Mouse (Mus musculus) forebrain, embryonic 12.5 days (tissue): ENCODE measurements around the gene Fgfr2. TPM values are rescaled to one million over a fixed set of nuclear protein-coding genes. Genes with fewer than 3 reads are reported as not detected.

Source experiments
- ATAC-seq: fragments of 200-750 bp; cut with Nextera tagmentation; 2 replicates; pipeline ENCODE4 v1.8.0; 2017; ENCODE audit warnings: moderate TSS enrichment; ENCODE audit not compliant: low FRiP score
- H3K27ac ChIP-seq: fragments of 300-500 bp; sonication (generic); 2 replicates; pipeline ENCODE4 v1.5.1; 2016; ENCODE audit warnings: mild to moderate bottlenecking
- H3K27me3 ChIP-seq: fragments of 300-500 bp; sonication (generic); 2 replicates; pipeline ENCODE4 v1.6.1; 2016; ENCODE audit warnings: mild to moderate bottlenecking
- H3K36me3 ChIP-seq: fragments of 300-500 bp; sonication (generic); replicated peaks from 2 replicates; pipeline ENCODE4 v1.6.1; 2016; ENCODE audit warnings: mild to moderate bottlenecking
- H3K4me1 ChIP-seq: fragments of 300-500 bp; sonication (generic); 2 replicates; pipeline ENCODE4 v1.6.1; 2016
- H3K4me2 ChIP-seq: fragments of 300-500 bp; sonication (generic); 2 replicates; pipeline ENCODE4 v1.6.1; 2016; ENCODE audit warnings: mild to moderate bottlenecking, moderate library complexity
- H3K4me3 ChIP-seq: fragments of 300-500 bp; sonication (generic); replicated peaks from 2 replicates; pipeline ENCODE4 v1.5.1; 2016; ENCODE audit warnings: mild to moderate bottlenecking
- H3K9ac ChIP-seq: fragments of 300-500 bp; sonication (generic); 2 replicates; pipeline ENCODE4 v1.6.1; 2016; ENCODE audit warnings: mild to moderate bottlenecking
- H3K9me3 ChIP-seq: fragments of 300-500 bp; sonication (generic); 2 replicates; pipeline ENCODE4 v1.6.1; 2016
- WGBS: fragments of 180-500 bp; shearing (Covaris S2); methylation state at CpG from one replicate; pipeline ENCODE4 v1.1.7; 2016; 5-methylcytosine and 5-hydroxymethylcytosine counted together
- polyA plus RNA-seq: library from polyadenylated mRNA; unstranded; fragments of >200 nt; fragmentation: Nextera tagmentation; extraction: Ambion mirVana; gene quantifications from 2 replicates; pipeline ENCODE4 v1.2.1, GENCODE M21; 2016

Gene Fgfr2
- polyA plus RNA-seq, 1 experiment from 2014 or later = 89.6 TPM

DNA sequence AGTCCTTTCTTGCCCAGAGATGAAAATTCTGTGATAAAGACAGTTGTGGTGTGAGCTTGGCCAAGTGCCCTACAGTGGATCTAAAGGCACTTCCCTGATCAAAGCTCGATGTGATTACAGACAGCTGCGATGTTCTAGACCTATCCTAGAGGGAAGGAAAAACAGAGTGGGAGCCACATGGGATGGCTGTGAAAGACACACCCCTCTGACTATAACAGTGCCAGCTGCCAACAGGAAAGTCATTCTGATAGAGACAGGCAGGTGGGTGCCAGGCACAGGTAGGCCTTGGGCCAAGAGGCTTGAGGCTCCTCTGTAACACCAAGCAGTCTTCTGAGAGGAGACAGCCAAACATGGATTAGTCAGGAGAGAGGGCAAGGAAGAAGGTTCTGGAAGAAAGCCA lies 2104.0 kb downstream of the Fgfr2 start:
- H3K4me3 ChIP-seq = no peak overlapping the region
- no peaks in the 10 kb centered on the region for H3K4me1 ChIP-seq
- no peak overlapping the region for H3K27ac ChIP-seq
- no peaks in the 10 kb centered on the region for H3K36me3 ChIP-seq
- ATAC-seq = no peak
- H3K27me3 ChIP-seq = no peaks in the 10 kb centered on the region
- H3K9ac ChIP-seq = no peak overlapping the region
- 85% methylated on average over 2 of the region's 2 CpGs for WGBS
- H3K9me3 ChIP-seq = peaks cover 6% of the 10 kb centered on the region; the same call in 1 of the 2 replicates
- no peak overlapping the region for H3K4me2 ChIP-seq

DNA sequence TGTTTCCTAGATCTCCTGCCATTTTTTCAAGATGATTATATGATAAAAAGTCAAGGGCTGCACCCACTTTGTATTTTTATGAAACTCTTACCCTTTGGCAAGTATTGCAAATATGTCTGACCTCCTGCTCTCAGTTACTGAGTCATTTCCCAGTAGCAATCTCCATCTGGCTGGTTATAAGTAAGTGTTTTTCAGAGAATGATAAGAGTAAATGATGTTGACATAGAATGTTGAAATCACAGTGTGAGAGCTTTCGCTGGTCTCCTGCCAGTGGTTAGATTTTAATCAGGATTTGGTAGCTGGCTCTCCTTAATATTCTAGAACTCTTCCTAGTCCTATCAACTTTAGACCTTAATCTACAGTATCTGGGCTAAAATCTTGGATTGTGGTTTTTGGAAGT lies 2111.2 kb downstream of the Fgfr2 start:
- Histone ChIP-seq H3K9ac (no peak overlapping the region), H3K4me1 (no peaks in the 10 kb centered on the region), H3K27ac (no peak overlapping the region), H3K9me3 (peaks cover 4% of the 10 kb centered on the region; the same call in 1 of the 2 replicates), H3K27me3 (no peaks in the 10 kb centered on the region), H3K4me3 (no peak overlapping the region), H3K4me2 (no peak overlapping the region), H3K36me3 (no peaks in the 10 kb centered on the region)
- 84% methylated on average over 1 of the region's 1 CpGs for WGBS
- ATAC-seq = no peak

DNA sequence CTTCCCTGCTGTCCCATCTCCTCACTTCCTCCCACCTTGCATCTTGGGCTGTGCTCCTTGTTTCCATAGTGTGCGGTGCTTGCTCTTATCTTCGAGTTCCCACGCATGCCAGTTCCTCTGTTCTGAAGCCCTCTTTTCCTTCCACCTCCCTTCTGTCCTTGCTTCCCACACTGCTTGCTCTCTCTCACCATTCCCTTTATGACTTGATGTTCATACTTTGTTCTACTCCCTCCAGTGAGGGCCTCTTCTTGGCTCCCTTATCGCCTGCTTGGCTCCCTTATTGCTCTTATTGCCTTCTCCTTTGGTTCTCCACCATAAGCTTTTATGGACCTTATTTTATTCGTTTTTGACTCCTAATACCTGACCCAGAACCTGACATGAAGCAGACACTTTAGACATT lies 2114.0 kb downstream of the Fgfr2 start:
- no peak overlapping the region for H3K4me3 ChIP-seq
- H3K4me2 ChIP-seq = no peak overlapping the region
- H3K9me3 ChIP-seq = peaks cover 8% of the 10 kb centered on the region; the same call in 1 of the 2 replicates
- ATAC-seq = no peak
- no peaks in the 10 kb centered on the region for H3K4me1 ChIP-seq
- H3K27ac ChIP-seq = no peak overlapping the region
- H3K36me3 ChIP-seq = no peaks in the 10 kb centered on the region
- WGBS = 86% methylated on average over 5 of the region's 5 CpGs
- H3K27me3 ChIP-seq = no peaks in the 10 kb centered on the region
- no peak overlapping the region for H3K9ac ChIP-seq

DNA sequence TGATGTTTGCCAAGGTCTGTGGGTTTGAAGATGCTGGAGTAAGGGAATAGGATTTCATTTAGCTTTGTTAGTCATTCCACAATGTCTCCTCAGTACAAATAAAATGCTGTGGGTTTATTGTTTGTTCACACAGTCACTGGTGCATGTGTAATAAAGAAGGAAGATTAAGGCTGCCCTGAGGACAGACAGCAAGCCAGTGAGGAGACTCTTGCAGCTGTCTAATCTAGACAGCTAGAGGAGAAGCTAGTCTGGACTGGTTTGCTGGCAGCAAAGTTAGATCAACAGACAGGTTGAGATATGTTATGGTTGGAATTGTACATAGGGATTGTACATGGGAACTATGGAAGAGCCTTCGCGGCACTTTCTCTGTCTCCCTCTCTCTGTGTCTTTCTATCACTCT lies 2115.9 kb downstream of the Fgfr2 start:
- no peak for ATAC-seq
- H3K27me3 ChIP-seq = no peaks in the 10 kb centered on the region
- H3K4me1 ChIP-seq = no peaks in the 10 kb centered on the region
- H3K27ac ChIP-seq = no peak overlapping the region
- 96% methylated on average over 2 of the region's 2 CpGs for WGBS
- H3K4me2 ChIP-seq = no peak overlapping the region
- H3K9ac ChIP-seq = no peak overlapping the region
- H3K36me3 ChIP-seq = no peaks in the 10 kb centered on the region
- H3K4me3 ChIP-seq = no peak overlapping the region
- H3K9me3 ChIP-seq = peaks cover 8% of the 10 kb centered on the region; the same call in 1 of the 2 replicates

DNA sequence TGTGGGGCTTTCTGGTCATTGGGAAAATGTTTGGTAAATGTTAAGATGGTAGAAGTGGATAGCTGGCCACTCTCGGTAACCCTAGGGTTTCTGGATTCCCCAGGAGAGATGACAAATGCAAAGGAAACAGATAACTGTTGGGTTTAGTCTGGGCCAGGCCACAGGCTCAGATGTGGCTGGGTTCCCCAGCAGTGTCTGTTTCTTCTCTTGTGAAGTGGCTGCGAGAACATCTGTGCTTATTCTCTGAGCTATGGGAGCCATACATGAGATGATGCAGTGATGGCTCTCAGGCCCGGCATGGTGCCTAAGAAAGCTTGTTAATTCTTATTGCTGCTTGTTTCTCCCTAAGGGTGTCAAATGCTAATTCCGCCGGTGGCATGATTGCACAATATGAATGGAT lies 2119.1 kb downstream of the Fgfr2 start:
- Histone ChIP-seq H3K27ac (no peak overlapping the region), H3K27me3 (no peaks in the 10 kb centered on the region), H3K9ac (no peak overlapping the region), H3K4me2 (no peak overlapping the region), H3K9me3 (peaks cover 8% of the 10 kb centered on the region; the same call in 1 of the 2 replicates), H3K4me3 (no peak overlapping the region), H3K36me3 (no peaks in the 10 kb centered on the region), H3K4me1 (no peaks in the 10 kb centered on the region)
- ATAC-seq = no peak
- WGBS = 88% methylated on average over 5 of the region's 5 CpGs

DNA sequence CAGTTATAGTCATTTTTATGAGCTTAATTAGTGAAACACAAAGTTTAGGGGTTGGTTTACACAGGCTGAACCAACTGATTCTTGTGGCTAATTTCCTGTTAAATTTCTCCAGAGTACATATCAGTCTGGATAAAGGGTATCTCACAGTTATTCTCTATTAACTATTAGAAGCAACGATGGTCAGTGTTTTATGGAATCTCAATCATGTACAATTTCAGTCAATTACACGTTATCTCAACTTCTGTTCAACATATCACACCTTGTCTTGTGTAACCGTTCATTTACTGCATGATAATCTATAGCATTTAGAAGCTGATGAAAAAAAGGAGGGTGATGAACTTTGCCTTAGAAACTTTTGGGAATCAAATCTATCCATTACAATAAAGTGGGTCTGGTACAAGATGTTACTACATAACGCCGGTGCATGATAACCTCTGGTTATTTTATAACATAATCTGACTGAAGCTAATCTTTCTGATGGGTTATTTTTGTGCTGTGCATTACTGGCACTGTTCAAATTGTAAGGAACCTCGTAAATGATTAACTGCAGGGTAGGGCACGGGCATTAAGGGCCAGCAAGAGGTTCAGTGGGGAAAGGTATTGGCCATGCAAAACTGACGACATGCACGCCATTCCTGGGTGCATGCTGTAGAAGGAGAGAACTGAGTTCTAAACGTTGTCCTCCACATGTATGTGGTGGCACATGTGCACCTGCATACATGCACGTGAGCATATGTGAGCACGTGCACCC lies 2121.0 kb downstream of the Fgfr2 start:
- no peak overlapping the region for H3K4me2 ChIP-seq
- H3K9me3 ChIP-seq = peaks cover 8% of the 10 kb centered on the region; the same call in 1 of the 2 replicates
- no peaks in the 10 kb centered on the region for H3K36me3 ChIP-seq
- no peak for ATAC-seq
- no peaks in the 10 kb centered on the region for H3K4me1 ChIP-seq
- H3K27me3 ChIP-seq = no peaks in the 10 kb centered on the region
- H3K4me3 ChIP-seq = no peak overlapping the region
- 91% methylated on average over 12 of the region's 12 CpGs for WGBS
- H3K27ac ChIP-seq = no peak overlapping the region
- H3K9ac ChIP-seq = no peak overlapping the region

DNA sequence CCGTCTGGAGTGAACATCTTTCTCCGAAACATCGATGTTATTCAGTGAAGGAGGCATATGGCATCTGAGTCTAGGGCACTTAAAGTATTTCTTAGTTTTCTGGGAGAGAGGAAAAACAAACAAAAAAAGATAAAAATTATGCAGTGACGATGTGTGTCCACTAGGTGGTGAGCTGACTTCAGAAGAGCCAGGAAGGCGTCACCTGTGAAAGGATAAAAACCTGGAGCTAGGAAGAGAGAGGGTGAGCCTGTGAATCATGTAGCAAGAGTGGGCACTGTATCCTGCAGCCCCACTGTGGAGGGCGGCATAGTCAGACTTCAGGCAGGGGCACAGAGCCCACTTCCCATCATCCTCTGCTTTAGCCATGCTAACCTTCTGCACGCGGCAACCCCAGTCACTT lies 2129.2 kb downstream of the Fgfr2 start:
- Histone ChIP-seq H3K4me1 (no peaks in the 10 kb centered on the region), H3K9me3 (no peaks in the 10 kb centered on the region), H3K36me3 (no peaks in the 10 kb centered on the region), H3K4me3 (no peak overlapping the region), H3K4me2 (no peak overlapping the region), H3K27ac (no peak overlapping the region), H3K27me3 (no peaks in the 10 kb centered on the region), H3K9ac (no peak overlapping the region)
- ATAC-seq = no peak
- WGBS = 58% methylated on average over 8 of the region's 8 CpGs

DNA sequence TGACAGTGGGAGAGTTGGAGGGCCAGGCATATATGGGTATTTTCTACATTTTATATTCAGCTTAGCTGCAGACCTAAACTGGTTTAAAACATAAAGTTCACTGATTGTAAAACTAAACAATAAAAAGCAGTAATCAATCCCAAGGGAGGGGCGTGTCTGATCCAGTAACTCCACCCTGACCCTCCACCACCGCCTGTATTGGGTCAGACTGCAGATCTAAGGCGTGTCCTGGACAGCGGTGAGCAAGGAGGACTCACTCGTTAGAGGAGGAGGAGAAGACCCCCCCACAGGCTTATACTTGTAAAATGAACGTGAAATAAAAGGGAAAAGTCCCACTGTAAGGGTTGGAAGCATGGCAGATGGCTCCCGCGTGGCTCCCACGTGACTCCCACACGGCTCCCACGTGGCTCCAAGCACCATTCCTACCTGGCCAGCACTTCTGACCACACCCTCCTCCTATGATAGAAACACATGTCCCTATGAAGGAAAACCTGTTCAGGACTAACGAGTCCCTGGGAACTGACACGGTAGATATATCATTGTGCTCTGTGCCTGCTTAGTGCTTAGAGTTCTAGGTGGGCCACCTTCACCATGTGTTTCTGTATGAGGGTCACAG lies 2131.9 kb downstream of the Fgfr2 start:
- no peak for ATAC-seq
- no peak overlapping the region for H3K9ac ChIP-seq
- no peaks in the 10 kb centered on the region for H3K4me1 ChIP-seq
- no peaks in the 10 kb centered on the region for H3K27me3 ChIP-seq
- H3K9me3 ChIP-seq = no peaks in the 10 kb centered on the region
- WGBS = 86% methylated on average over 13 of the region's 13 CpGs
- no peaks in the 10 kb centered on the region for H3K36me3 ChIP-seq
- no peak overlapping the region for H3K4me3 ChIP-seq
- no peak overlapping the region for H3K4me2 ChIP-seq
- no peak overlapping the region for H3K27ac ChIP-seq

DNA sequence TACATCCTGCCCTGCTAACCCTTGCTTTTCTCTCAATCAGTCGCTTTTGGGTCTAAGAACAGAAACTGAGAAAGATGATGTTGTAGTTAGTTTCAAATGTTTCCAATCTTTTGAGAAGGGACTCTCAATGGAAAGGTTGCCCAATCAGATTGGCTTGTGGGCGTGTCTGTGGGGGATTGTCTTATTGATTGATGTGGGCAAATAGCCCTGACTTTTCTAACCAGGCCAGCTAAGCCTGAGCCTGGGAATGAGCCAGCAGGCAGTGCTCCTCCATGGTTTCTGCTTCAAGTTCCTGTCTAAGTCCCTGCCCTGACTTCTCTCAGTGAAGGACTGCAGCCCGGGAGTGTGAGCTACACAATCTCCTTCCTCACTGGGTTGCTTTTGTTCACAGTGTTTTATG lies 2133.8 kb downstream of the Fgfr2 start:
- Histone ChIP-seq H3K9ac (no peak overlapping the region), H3K4me2 (no peak overlapping the region), H3K27me3 (no peaks in the 10 kb centered on the region), H3K36me3 (no peaks in the 10 kb centered on the region), H3K27ac (no peak overlapping the region), H3K9me3 (no peaks in the 10 kb centered on the region), H3K4me3 (no peak overlapping the region), H3K4me1 (no peaks in the 10 kb centered on the region)
- no peak for ATAC-seq
- WGBS = 54% methylated on average over 3 of the region's 3 CpGs

DNA sequence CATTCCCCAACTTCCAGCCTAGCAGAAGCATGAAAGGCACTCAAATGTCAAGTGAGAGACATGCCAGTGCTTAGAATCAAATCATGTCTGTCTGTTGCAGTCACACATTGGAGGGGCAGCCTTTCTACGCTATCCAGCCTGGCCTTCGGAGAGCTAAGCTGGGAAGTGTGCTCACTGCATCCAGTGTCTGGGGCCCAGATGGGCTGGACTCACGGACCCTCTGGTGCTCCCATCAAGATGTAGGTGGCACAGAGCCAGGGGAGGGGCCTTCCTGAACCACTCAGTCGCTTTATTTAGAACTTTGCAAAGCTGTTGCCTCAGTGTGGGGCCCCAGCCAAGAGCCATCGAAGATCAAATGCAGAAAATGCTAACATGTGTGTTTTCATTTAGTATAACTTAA lies 2135.0 kb downstream of the Fgfr2 start:
- no peak overlapping the region for H3K4me3 ChIP-seq
- WGBS = 81% methylated on average over 5 of the region's 5 CpGs
- H3K4me2 ChIP-seq = no peak overlapping the region
- no peak for ATAC-seq
- H3K9me3 ChIP-seq = no peaks in the 10 kb centered on the region
- H3K27ac ChIP-seq = no peak overlapping the region
- no peaks in the 10 kb centered on the region for H3K27me3 ChIP-seq
- H3K36me3 ChIP-seq = no peaks in the 10 kb centered on the region
- H3K4me1 ChIP-seq = no peaks in the 10 kb centered on the region
- H3K9ac ChIP-seq = no peak overlapping the region

DNA sequence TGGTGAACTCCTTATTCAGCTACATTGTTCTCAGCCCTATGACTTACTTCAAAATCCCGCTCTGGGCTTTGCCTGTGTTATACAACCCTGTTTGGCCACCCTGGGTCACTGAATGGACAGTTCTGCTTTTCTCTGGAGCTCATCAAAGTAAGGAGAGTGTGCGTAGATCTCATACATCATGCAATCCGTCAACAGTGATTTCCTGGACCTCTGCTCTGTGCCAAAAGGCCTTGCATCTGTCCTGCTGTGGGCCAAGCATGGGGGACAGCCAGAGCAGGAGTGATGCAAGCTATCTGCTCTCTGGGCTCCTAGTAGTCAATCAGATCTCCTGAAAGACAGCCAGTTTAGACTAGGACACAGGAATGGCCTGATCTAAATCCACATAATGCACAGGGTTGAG lies 2137.4 kb downstream of the Fgfr2 start:
- H3K27me3 ChIP-seq = no peaks in the 10 kb centered on the region
- no peak overlapping the region for H3K4me2 ChIP-seq
- H3K27ac ChIP-seq = no peak overlapping the region
- H3K36me3 ChIP-seq = no peaks in the 10 kb centered on the region
- 88% methylated on average over 3 of the region's 3 CpGs for WGBS
- no peak overlapping the region for H3K4me3 ChIP-seq
- 0 out of 2 replicates have a peak, but pooled peaks cover 3% of the 10 kb centered on the region for H3K4me1 ChIP-seq
- ATAC-seq = no peak
- no peaks in the 10 kb centered on the region for H3K9me3 ChIP-seq
- H3K9ac ChIP-seq = no peak overlapping the region

DNA sequence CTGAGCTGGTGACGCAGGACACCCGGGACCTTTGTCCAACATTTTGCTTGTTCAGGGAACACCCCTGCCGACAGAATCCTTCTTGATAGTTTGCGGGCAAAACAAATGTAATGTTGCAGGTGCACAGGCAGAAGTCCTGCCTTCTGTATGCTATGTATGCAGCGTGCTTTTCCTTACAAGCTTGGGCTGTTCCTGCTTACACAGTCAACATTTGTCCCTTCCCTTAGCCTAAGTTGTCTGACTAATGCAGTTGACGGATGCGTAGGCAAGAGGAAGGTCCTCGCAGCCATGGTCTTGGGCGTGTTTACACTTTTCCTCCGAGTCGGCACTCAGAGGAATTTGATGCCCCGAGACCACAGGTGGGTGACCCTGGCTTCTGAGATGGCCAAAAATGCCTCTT lies 2138.0 kb downstream of the Fgfr2 start:
- Histone ChIP-seq H3K27ac (no peak overlapping the region), H3K4me3 (no peak overlapping the region), H3K4me2 (no peak overlapping the region), H3K9me3 (no peaks in the 10 kb centered on the region), H3K36me3 (no peaks in the 10 kb centered on the region), H3K9ac (no peak overlapping the region), H3K27me3 (no peaks in the 10 kb centered on the region), H3K4me1 (0 out of 2 replicates have a peak, but pooled peaks cover 3% of the 10 kb centered on the region)
- WGBS = 92% methylated on average over 12 of the region's 12 CpGs
- ATAC-seq = no peak

DNA sequence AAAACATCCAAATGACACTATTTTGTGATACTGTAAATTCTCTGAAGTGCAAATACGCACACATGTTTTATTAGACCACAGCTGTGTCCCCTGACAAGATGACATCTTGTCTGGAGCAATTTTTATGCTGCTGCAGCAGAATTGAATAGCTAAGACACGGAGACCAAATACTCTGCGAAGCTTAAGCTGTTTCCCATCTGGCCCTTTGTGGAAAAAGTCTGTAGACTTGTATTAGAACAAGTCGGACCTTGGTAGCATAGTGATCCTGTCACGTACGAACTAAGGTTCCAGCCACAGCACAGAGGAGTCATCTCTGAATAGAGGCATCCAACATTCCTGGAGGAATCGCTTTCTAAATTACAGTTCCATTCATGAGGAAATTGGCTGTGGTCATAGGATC lies 2138.9 kb downstream of the Fgfr2 start:
- no peaks in the 10 kb centered on the region for H3K9me3 ChIP-seq
- no peak overlapping the region for H3K27ac ChIP-seq
- ATAC-seq = no peak
- H3K27me3 ChIP-seq = no peaks in the 10 kb centered on the region
- no peak overlapping the region for H3K4me3 ChIP-seq
- H3K36me3 ChIP-seq = no peaks in the 10 kb centered on the region
- H3K9ac ChIP-seq = no peak overlapping the region
- WGBS = 91% methylated on average over 7 of the region's 7 CpGs
- 0 out of 2 replicates have a peak, but pooled peaks cover 3% of the 10 kb centered on the region for H3K4me1 ChIP-seq
- H3K4me2 ChIP-seq = no peak overlapping the region
